Mouse (Mus musculus) heart, embryonic 10.5 days (tissue): ENCODE data around the gene Scml4. TPM values are rescaled to one million over a fixed set of nuclear protein-coding genes. Genes with fewer than 3 reads are reported as not detected.

ENCODE experiments used
- DNase-seq: peaks from one replicate; pipeline ENCODE4 v3.0.0-alpha.2; 2017; ENCODE audit warnings: low spot score
- H3K27ac ChIP-seq: fragments of 300-500 bp; sonication (generic); 2 replicates; pipeline ENCODE4 v1.5.1; 2016; ENCODE audit warnings: mild to moderate bottlenecking
- H3K27me3 ChIP-seq: fragments of 300-500 bp; sonication (generic); 2 replicates; pipeline ENCODE4 v1.6.1; 2016; ENCODE audit warnings: mild to moderate bottlenecking; ENCODE audit not compliant: poor library complexity, insufficient read depth, severe bottlenecking
- H3K36me3 ChIP-seq: fragments of 300-500 bp; sonication (generic); 2 replicates; pipeline ENCODE4 v1.6.1; 2016; ENCODE audit warnings: mild to moderate bottlenecking, moderate library complexity
- H3K4me1 ChIP-seq: fragments of 300-500 bp; sonication (generic); 2 replicates; pipeline ENCODE4 v1.6.1; 2016; ENCODE audit warnings: mild to moderate bottlenecking
- H3K4me3 ChIP-seq: fragments of 300-500 bp; sonication (generic); 2 replicates; pipeline ENCODE4 v1.5.1; 2016; ENCODE audit warnings: mild to moderate bottlenecking, moderate library complexity
- H3K9me3 ChIP-seq: fragments of 300-500 bp; sonication (generic); 2 replicates; pipeline ENCODE4 v1.6.1; 2016; ENCODE audit warnings: mild to moderate bottlenecking, moderate library complexity
- WGBS: fragments of 180-500 bp; shearing (Covaris S2); methylation state at CpG from one replicate; pipeline ENCODE4 v1.1.7; 2016; 5-methylcytosine and 5-hydroxymethylcytosine counted together
- polyA plus RNA-seq: library from polyadenylated mRNA; unstranded; fragments of >200 nt; fragmentation: Nextera tagmentation; extraction: Ambion mirVana; gene quantifications from 2 replicates; pipeline ENCODE4 v1.2.1, GENCODE M21; 2016

Gene Scml4
- polyA plus RNA-seq = 0.79 and 1.0 TPM in 2 replicates

- Histone ChIP-seq H3K27me3 (peaks cover 2% of the 10 kb centered on the region; the same call in 1 of the 2 replicates), H3K4me3 (no peak within 1 kb of the TSS), H3K9me3 (peaks cover 5% of the 10 kb centered on the region; the same call in 1 of the 2 replicates), H3K27ac (no peak within 1 kb of the TSS), H3K36me3 (no peaks in the 10 kb centered on the region), H3K4me1 (peaks cover 5% of the 10 kb centered on the region)
- no peak for DNase-seq
- 62% methylated on average over 17 of the region's 17 CpGs for WGBS
Observed at GRCm38 (mm10) chr10:42860159-42860911, at the start of gene Scml4. Scml4 (plus strand) TSS chr10:42860370.

GRCm38 (mm10) chr10:42825923-42826322 lies 34.2 kb upstream of the Scml4 start:
- peaks cover 70% of the 10 kb centered on the region for H3K36me3 ChIP-seq
- H3K4me3 ChIP-seq = no peak overlapping the region
- no peaks in the 10 kb centered on the region for H3K4me1 ChIP-seq
- no peak overlapping the region for H3K27ac ChIP-seq
- DNase-seq = no peak
- H3K27me3 ChIP-seq = no peaks in the 10 kb centered on the region
- no peaks in the 10 kb centered on the region for H3K9me3 ChIP-seq
- 88% methylated on average over 6 of the region's 6 CpGs for WGBS

GRCm38 (mm10) chr10:42827155-42827554 lies 33.0 kb upstream of the Scml4 start:
- Histone ChIP-seq H3K4me3 (no peak overlapping the region), H3K36me3 (peaks cover 73% of the 10 kb centered on the region), H3K4me1 (no peaks in the 10 kb centered on the region), H3K27me3 (no peaks in the 10 kb centered on the region), H3K27ac (no peak overlapping the region), H3K9me3 (no peaks in the 10 kb centered on the region)
- DNase-seq = no peak
- WGBS = 88% methylated on average over 5 of the region's 5 CpGs

- no peaks in the 10 kb centered on the region for H3K4me1 ChIP-seq
- H3K36me3 ChIP-seq = peaks cover 77% of the 10 kb centered on the region
- no peaks in the 10 kb centered on the region for H3K27me3 ChIP-seq
- H3K9me3 ChIP-seq = no peaks in the 10 kb centered on the region
- WGBS = 80% methylated on average over 2 of the region's 2 CpGs
- no peak overlapping the region for H3K4me3 ChIP-seq
- no peak for DNase-seq
- no peak overlapping the region for H3K27ac ChIP-seq
Observed at GRCm38 (mm10) chr10:42830007-42830406, 30.2 kb upstream of the Scml4 start.

- Histone ChIP-seq H3K9me3 (no peaks in the 10 kb centered on the region), H3K27ac (no peak overlapping the region), H3K4me3 (no peak overlapping the region), H3K4me1 (no peaks in the 10 kb centered on the region), H3K36me3 (peaks cover 77% of the 10 kb centered on the region), H3K27me3 (no peaks in the 10 kb centered on the region)
- DNase-seq = no peak
- 63% methylated on average over 6 of the region's 6 CpGs for WGBS
Observed at GRCm38 (mm10) chr10:42830409-42830808, 29.8 kb upstream of the Scml4 start.

- no peak overlapping the region for H3K27ac ChIP-seq
- H3K36me3 ChIP-seq = peaks cover 81% of the 10 kb centered on the region
- no peak overlapping the region for H3K4me3 ChIP-seq
- DNase-seq = no peak
- H3K27me3 ChIP-seq = no peaks in the 10 kb centered on the region
- WGBS = 61% methylated on average over 4 of the region's 4 CpGs
- H3K9me3 ChIP-seq = no peaks in the 10 kb centered on the region
- no peaks in the 10 kb centered on the region for H3K4me1 ChIP-seq
Observed at GRCm38 (mm10) chr10:42832677-42833076, 27.5 kb upstream of the Scml4 start.

GRCm38 (mm10) chr10:42833871-42834727 lies 26.1 kb upstream of the Scml4 start:
- Histone ChIP-seq H3K4me1 (no peaks in the 10 kb centered on the region), H3K4me3 (no peak overlapping the region), H3K36me3 (peaks cover 67% of the 10 kb centered on the region), H3K27ac (no peak overlapping the region), H3K27me3 (no peaks in the 10 kb centered on the region), H3K9me3 (no peaks in the 10 kb centered on the region)
- DNase-seq = no peak
- WGBS = 87% methylated on average over 4 of the region's 4 CpGs

GRCm38 (mm10) chr10:42838106-42838505 lies 22.1 kb upstream of the Scml4 start:
- H3K4me3 ChIP-seq = no peak overlapping the region
- H3K36me3 ChIP-seq = peaks cover 38% of the 10 kb centered on the region
- peak; percentile 68 for DNase-seq
- no peaks in the 10 kb centered on the region for H3K4me1 ChIP-seq
- no peaks in the 10 kb centered on the region for H3K9me3 ChIP-seq
- 87% methylated on average over 4 of the region's 4 CpGs for WGBS
- H3K27ac ChIP-seq = no peak overlapping the region
- H3K27me3 ChIP-seq = no peaks in the 10 kb centered on the region

GRCm38 (mm10) chr10:42838736-42839135 lies 21.4 kb upstream of the Scml4 start:
- Histone ChIP-seq H3K27ac (no peak overlapping the region), H3K36me3 (peaks cover 33% of the 10 kb centered on the region), H3K27me3 (no peaks in the 10 kb centered on the region), H3K4me3 (no peak overlapping the region), H3K4me1 (no peaks in the 10 kb centered on the region), H3K9me3 (no peaks in the 10 kb centered on the region)
- 91% methylated on average over 2 of the region's 2 CpGs for WGBS
- DNase-seq = no peak

GRCm38 (mm10) chr10:42840036-42840435 lies 20.1 kb upstream of the Scml4 start:
- Histone ChIP-seq H3K27me3 (no peaks in the 10 kb centered on the region), H3K9me3 (no peaks in the 10 kb centered on the region), H3K27ac (no peak overlapping the region), H3K4me1 (no peaks in the 10 kb centered on the region), H3K4me3 (no peak overlapping the region), H3K36me3 (peaks cover 21% of the 10 kb centered on the region; the same call in 1 of the 2 replicates)
- 91% methylated on average over 11 of the region's 11 CpGs for WGBS
- DNase-seq = no peak

- Histone ChIP-seq H3K4me1 (no peaks in the 10 kb centered on the region), H3K36me3 (peaks cover 12% of the 10 kb centered on the region; the same call in 1 of the 2 replicates), H3K27me3 (no peaks in the 10 kb centered on the region), H3K27ac (no peak overlapping the region), H3K9me3 (no peaks in the 10 kb centered on the region), H3K4me3 (no peak overlapping the region)
- 49% methylated on average over 16 of the region's 16 CpGs for WGBS
- no peak for DNase-seq
Observed at GRCm38 (mm10) chr10:42841531-42842195, 18.5 kb upstream of the Scml4 start.

GRCm38 (mm10) chr10:42842358-42842757 lies 17.8 kb upstream of the Scml4 start:
- H3K27ac ChIP-seq = no peak overlapping the region
- DNase-seq = peak; percentile 82
- no peaks in the 10 kb centered on the region for H3K9me3 ChIP-seq
- no peak overlapping the region for H3K4me3 ChIP-seq
- no peaks in the 10 kb centered on the region for H3K4me1 ChIP-seq
- peaks cover 5% of the 10 kb centered on the region; the same call in 1 of the 2 replicates for H3K36me3 ChIP-seq
- no peaks in the 10 kb centered on the region for H3K27me3 ChIP-seq
- WGBS = 15% methylated on average over 9 of the region's 9 CpGs
